Mouse (Mus musculus) adrenal gland, postnatal 4 days (tissue): ENCODE results near the gene Fam169b. TPM values are rescaled to one million over a fixed set of nuclear protein-coding genes. Genes with fewer than 3 reads are reported as not detected.
"Not testable (repeated sequence)": the region's sequence is repeated elsewhere in the genome, so short reads cannot be mapped to it uniquely, and the experiment has no call there.

Source experiments
- DNase-seq, 2 experiments: peaks; one replicate each; pipeline ENCODE4 v3.0.0; 2021 to 2022; ENCODE audit warnings: low spot score in 2 of 2, mixed read lengths in 2 of 2
- total RNA-seq, 2 experiments: library from RNA; stranded (reverse); gene quantifications; 2 replicates each; pipeline ENCODE4 v1.2.3; 2021

Gene Fam169b
- total RNA-seq, 2 experiments from 2014 or later: 0.22 to 1.1 TPM

DNA sequence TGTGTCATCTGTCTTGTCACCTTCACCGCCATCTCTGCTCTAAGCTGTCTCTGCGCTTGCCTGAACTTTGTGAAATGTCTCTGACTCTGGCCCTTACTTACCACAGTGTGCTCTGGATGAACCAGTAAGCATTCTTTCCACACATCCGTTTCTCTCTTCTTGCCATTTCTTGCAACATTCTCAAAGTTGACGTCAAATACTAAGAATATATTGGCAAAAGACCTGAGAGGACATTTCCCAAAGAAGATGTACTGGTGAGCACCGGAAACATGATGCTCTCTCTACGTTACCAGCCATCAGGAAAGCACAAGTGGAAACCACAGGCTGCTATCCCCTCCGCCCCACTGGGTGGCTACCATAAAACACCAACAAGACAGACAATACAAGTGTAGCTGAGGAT, 10.1 kb downstream of the Fam169b start:
- no peak for DNase-seq

DNA sequence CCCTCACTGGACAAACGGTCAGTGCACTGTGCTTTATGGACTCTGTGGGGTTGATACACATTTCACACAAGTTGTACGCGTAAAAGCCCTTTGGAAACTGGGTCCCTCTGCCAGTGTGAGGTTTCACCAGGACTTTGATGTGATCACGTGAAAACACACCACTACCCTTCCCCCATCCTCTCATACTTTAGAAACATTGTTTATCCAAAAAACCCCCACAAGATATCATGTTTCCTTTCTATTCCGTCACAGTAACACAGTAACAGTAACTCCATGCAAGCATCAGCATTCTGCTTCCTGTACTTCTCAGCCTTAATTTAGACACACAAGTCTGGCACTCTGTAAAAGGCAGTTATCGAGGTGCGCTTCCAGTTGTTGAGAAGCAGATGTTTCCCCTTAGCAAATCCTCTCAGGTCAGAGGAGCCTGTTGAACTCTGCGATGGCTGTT, 12.2 kb downstream of the Fam169b start:
- DNase-seq: no peak

GRCm38 (mm10) chr7:68286526-68287481, 13.2 kb downstream of the Fam169b start:
- no peak for DNase-seq

- DNase-seq: no peak
These were observed 13.9 kb downstream of the Fam169b start for GRCm38 (mm10) chr7:68287582-68287981.

GRCm38 (mm10) chr7:68288000-68288399, 14.4 kb downstream of the Fam169b start:
- not testable (repeated sequence) for DNase-seq

DNA sequence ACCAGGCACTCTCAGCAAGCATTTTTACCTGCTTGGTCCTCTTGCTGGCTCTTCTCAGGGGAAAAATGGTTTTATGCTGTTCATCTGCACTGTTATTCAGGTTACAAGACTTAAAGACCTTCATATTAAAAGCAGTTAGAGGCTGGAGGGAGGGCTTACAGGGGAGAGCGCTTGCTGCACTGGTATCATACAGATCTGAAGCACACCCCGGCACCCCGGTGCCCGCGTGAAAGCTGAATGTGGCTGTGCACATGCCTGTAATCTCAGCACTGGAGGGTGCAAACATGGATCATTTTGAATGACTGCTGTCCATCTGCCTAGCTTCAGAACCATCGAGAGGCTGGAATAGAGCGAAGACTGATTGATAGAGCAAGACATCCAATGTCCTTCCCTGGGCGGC, 15.4 kb downstream of the Fam169b start:
- DNase-seq: no peak

GRCm38 (mm10) chr7:68291603-68292002, 18.0 kb downstream of the Fam169b start:
- DNase-seq: no peak

DNA sequence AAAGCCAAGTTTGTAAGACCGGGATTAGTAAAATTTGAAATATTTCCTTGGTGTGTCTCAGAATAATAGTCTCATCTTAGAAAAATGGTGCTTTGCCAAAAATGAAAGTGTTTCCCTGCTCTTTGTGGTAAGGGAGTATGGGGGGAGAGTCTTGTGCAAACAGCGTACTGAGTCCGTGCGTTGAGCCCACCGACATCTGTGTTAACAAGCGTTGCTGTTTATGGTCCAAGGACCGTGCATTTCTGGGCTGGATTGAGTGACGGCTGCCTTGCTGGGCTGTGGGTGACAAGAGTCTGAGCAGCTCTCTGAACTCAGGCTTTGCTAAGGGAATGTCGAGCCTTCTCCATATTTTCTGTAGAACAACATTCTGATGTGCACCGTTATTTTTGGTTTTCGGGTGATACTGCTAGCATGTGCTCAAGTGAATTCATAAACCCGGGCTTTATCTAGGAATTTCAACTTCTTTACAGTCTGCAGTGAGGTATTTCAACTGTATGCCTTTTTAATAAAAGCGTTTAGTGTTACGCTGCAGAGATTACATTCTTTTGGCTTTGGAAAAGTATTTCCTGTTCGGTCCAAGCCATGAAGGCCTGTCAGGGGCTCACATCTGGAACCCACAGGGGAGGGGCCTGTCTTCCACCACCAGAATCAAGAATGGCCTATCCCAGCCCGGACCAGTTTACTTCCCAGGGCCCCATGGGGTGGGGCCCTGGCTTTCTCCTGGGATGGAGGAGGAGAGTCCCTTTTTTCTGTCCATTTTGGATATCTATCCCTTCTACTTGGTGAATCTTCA, 20.6 kb downstream of the Fam169b start:
- DNase-seq: no peak

GRCm38 (mm10) chr7:68296487-68296886, 22.8 kb downstream of the Fam169b start:
- no peak for DNase-seq

DNA sequence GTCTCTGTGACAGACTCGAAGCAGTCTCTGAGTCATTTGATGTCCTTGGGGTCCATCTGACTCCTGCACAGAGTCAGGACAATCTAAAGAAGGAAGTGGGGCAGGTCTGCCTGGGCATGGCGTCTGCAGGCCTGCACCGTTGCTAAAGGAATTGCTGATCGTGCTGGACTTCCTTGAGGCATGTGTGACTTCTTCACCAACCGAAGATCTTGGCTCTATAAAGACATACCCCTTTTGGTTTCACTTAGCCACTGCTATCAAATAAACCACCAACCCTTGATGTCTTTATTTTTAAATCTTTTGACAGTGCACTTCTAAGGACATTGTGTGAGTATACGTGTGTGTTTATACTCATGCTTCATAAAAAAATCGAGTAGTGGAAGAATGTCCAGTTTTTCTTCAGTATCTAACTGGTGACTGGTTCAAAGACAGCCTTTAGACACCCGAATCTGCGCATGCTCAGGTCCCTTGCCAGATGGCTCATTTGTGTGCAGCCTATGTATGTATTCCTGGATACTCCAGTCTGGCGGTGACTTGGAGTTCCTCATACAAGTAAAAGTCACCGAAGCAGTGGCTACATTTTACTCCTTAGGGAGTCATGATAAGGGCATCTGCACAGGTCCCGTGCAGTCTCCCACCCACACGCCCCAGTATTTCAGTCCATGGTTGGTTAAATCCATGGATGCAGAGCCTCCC, 24.9 kb downstream of the Fam169b start:
- DNase-seq: no peak

GRCm38 (mm10) chr7:68301160-68301559, 27.5 kb downstream of the Fam169b start:
- no peak for DNase-seq

DNA sequence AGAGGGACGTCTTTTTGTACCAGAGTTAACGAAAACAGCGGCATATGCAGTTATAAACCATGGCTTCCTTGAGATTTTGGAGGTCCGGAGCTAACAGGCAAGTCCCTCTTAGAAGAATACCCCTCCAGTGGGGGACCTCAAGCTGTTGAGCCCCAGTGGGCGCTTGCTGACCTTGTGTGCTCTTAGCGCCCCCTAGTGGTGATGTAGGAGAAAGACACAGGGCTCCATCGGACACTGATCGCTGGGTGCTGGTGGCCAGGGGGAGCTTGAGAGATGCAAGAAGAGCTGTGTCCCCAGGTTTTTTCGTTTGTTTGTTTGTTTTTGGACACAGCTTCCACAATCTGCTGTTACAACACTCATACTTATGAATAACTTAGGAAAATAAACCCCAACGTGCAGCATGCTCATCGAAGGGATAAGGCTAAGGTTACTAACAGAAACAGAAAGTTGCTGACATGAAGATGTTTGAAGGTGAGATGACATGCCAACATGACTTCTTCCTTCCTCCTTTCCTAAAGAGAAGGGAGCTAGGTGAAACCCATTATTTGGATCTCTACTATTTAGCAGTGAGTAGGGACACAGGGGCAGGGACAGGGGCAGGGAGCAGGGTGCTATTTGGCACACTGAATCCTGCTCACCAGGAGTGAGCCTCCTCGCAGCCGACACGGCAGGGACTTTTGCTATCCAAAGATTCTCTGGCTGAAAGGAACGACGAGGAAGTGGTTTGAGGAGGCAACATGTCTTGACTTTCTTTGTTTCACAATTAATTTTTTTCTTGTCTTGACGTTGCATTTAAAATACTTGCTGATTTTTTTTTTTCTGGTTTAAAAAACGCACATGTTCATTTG, 29.2 kb downstream of the Fam169b start:
- DNase-seq: peak in 1 of 2 experiments; percentile 52

DNA sequence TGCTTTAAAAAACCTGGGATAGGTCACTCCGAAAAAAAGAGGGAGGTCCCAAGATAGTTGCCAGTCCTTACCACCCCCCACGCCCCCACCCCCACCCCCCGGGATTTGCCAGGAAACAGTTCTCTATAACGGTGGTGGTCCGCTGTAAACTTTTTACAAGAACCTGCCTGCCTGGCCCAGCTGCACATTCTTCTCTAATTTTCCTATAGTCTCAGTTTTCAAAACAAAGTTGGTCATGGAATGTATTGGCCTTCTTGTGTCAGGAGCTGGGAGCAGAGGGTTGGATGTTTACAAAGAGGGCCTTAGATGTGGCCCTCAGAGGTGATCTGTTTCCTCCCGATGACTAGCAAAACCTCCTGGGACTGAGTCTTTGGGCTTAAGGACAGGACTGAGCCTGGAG, 30.0 kb downstream of the Fam169b start:
- no peak for DNase-seq

GRCm38 (mm10) chr7:68305781-68306575, 32.3 kb downstream of the Fam169b start:
- no peak for DNase-seq

DNA sequence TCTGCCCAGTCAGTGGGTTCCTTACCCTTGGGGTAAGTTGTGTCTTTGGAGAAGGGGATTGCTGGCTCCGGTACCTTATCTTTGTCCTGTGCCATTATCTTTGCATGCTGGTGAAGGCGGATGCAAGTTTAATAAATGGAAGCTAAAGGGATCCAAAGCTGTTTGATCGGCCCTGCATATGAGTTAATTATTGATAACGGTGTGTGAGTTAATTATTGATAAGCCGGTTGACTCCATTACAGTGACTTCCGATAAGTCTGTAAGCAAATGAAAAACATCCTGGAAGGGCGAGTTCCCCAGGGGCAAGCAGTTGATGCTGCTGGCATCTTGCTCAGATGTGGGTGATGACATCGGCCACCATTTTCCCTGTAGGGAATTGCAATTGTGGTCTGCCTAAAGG, 33.1 kb downstream of the Fam169b start:
- no peak for DNase-seq

- DNase-seq: no peak
These were observed 37.8 kb downstream of the Fam169b start for GRCm38 (mm10) chr7:68311469-68311868.

- no peak for DNase-seq
These were observed 38.8 kb downstream of the Fam169b start for GRCm38 (mm10) chr7:68312395-68312794.

- DNase-seq: no peak
These were observed 39.6 kb downstream of the Fam169b start for GRCm38 (mm10) chr7:68313038-68313782.

DNA sequence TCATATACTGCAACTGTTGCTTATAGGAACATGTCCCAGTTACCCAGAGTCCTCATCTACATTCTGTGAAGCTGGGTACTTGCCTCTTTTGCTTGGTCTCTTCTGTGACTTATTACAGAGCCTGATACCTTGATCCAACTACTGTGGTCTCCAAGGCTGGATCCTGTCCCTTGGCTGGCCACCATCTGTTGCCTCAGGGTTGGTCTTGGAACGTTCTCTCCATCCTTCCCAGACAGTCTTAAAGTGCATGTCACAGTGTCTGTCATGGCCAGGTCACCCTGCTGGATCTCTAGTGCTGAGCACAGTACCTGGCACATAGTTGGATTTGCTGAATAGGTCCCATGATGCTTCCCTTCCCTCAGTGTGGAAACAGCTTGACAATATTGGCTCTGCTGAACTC, 40.6 kb downstream of the Fam169b start:
- DNase-seq: no peak
